In genomic region chr10:94255744-94256143, GRCm38 (mm10) we compare ENCODE assay signal across 28 mouse cellular contexts. TPM values are rescaled to one million over a fixed set of nuclear protein-coding genes. Genes with fewer than 3 reads are reported as not detected.
DNase-seq lines count a peak whose midpoint lies in the region; ATAC-seq lines count a peak whose summit lies in the region.
"Had no signal": no experiment of that assay in that cellular context is flagged by ENCODE, and none has a peak within 500 bp of the region (broad histone marks: within the 10 kb centered on the region; RNA-seq: fewer than 3 reads in every experiment).

No protein-coding gene starts in this region.

- 0 out of 2 replicates have a peak, but pooled peaks cover 3% of the 10 kb centered on the region for H3K4me1 ChIP-seq in kidney, embryonic 14.5 days (ENCODE audit: control insufficient read depth, insufficient read depth, low read length)
- H3K4me1 ChIP-seq in kidney, embryonic 16.5 days (ENCODE audit: insufficient read depth, low read length) = peaks cover 16% of the 10 kb centered on the region
- H3K4me1 ChIP-seq: embryonic facial prominence, embryonic 12.5 days; forebrain, embryonic 13.5 days; forebrain, embryonic 15.5 days had no signal

- WGBS in kidney, embryonic 14.5 days = 22% methylated on average over 6 of the region's 6 CpGs
- WGBS in kidney, embryonic 16.5 days = 22% methylated on average over 6 of the region's 6 CpGs

- H3K4me2 ChIP-seq in kidney, embryonic 14.5 days (replicated peaks; ENCODE audit: low read depth, low read length) = no peak overlapping the region
- no peak overlapping the region for H3K4me2 ChIP-seq in kidney, embryonic 16.5 days (replicated peaks; ENCODE audit: low read depth, low read length)
- H3K4me2 ChIP-seq: embryonic facial prominence, embryonic 12.5 days; forebrain, embryonic 13.5 days; forebrain, embryonic 15.5 days had no signal

- no peaks in the 10 kb centered on the region for H3K9me3 ChIP-seq in kidney, embryonic 14.5 days (ENCODE audit: control insufficient read depth, low read length)
- H3K9me3 ChIP-seq in kidney, embryonic 16.5 days (ENCODE audit: low read length) = no peaks in the 10 kb centered on the region
- H3K9me3 ChIP-seq: embryonic facial prominence, embryonic 10.5 days; embryonic facial prominence, embryonic 12.5 days; forebrain, embryonic 13.5 days; forebrain, embryonic 15.5 days; G1E had no signal

- H3K27me3 ChIP-seq in kidney, embryonic 14.5 days (ENCODE audit: control insufficient read depth, insufficient read depth, low read length) = no peaks in the 10 kb centered on the region
- no peaks in the 10 kb centered on the region for H3K27me3 ChIP-seq in kidney, embryonic 16.5 days (ENCODE audit: insufficient read depth, low read length)
- H3K27me3 ChIP-seq: CH12.LX; embryonic facial prominence, embryonic 12.5 days; forebrain, embryonic 13.5 days; forebrain, embryonic 15.5 days; Patski had no signal

- peak; percentile 83 for ATAC-seq in kidney, embryonic 14.5 days (ENCODE audit: low FRiP score, low TSS enrichment)
- ATAC-seq in kidney, embryonic 16.5 days (ENCODE audit: low FRiP score, low TSS enrichment) = peak; percentile 79
- ATAC-seq: activated CD4-positive, CD25-positive, alpha-beta regulatory T cell, adult 4 months; CD4-positive, CD25-positive, alpha-beta regulatory T cell, adult 4 months; forebrain, embryonic 13.5 days; forebrain, embryonic 15.5 days; Patski had no signal

- no peak overlapping the region for H3K9ac ChIP-seq in kidney, embryonic 14.5 days (ENCODE audit: low read depth, low read length)
- no peak overlapping the region for H3K9ac ChIP-seq in kidney, embryonic 16.5 days (replicated peaks; ENCODE audit: low read length)
- H3K9ac ChIP-seq: embryonic facial prominence, embryonic 12.5 days; forebrain, embryonic 13.5 days; forebrain, embryonic 15.5 days had no signal

- H3K36me3 ChIP-seq in kidney, embryonic 14.5 days (ENCODE audit: control insufficient read depth, insufficient read depth, low read length) = no peaks in the 10 kb centered on the region
- H3K36me3 ChIP-seq in kidney, embryonic 16.5 days (ENCODE audit: insufficient read depth, low read length) = no peaks in the 10 kb centered on the region
- H3K36me3 ChIP-seq: embryonic facial prominence, embryonic 10.5 days; embryonic facial prominence, embryonic 12.5 days; forebrain, embryonic 15.5 days; G1E had no signal

- H3K4me3 ChIP-seq in kidney, embryonic 14.5 days (ENCODE audit: low read length) = no peak overlapping the region
- no peak overlapping the region for H3K4me3 ChIP-seq in kidney, embryonic 16.5 days (ENCODE audit: low read length)
- H3K4me3 ChIP-seq: embryonic facial prominence, embryonic 10.5 days; embryonic facial prominence, embryonic 12.5 days; forebrain, embryonic 13.5 days; forebrain, embryonic 15.5 days had no signal

- peak; percentile 72 for DNase-seq in heart, adult 11 months
- DNase-seq in heart, adult 8-10 months (ENCODE audit: low spot score) = no peak
- no peak for DNase-seq in kidney, adult 8-10 months
- DNase-seq in kidney, postnatal 10 days = no peak
- DNase-seq: adrenal gland, adult 8-10 months; adrenal gland, postnatal 14 days; adrenal gland, postnatal 36 days; B cell, adult 2 months; cerebellum, adult 11-12 months; cerebellum, adult 2 months; cerebellum, adult 9-10 months; cerebellum, postnatal 10 days; cerebellum, postnatal 25 days had no signal

- H3K27ac ChIP-seq in kidney, embryonic 14.5 days (ENCODE audit: low read depth, low read length) = no peak overlapping the region
- H3K27ac ChIP-seq in kidney, embryonic 16.5 days (ENCODE audit: low read length) = no peak overlapping the region; the same call in 1 of the 2 replicates
- H3K27ac ChIP-seq: embryonic facial prominence, embryonic 10.5 days; embryonic facial prominence, embryonic 12.5 days; forebrain, embryonic 13.5 days; forebrain, embryonic 15.5 days had no signal

RNA-seq across cellular contexts. Expression of gene Gm4792, which starts 42.8 kb away (rescaled TPM):
- total RNA-seq in heart, adult 8-10 months (2022) = not detected
- polyA plus RNA-seq in kidney, embryonic 14.5 days (2014; fragmentation: Nextera tagmentation; extraction: Ambion mirVana) = not detected in 2 replicates
- polyA plus RNA-seq in kidney, embryonic 16.5 days (2015; fragmentation: Nextera tagmentation; extraction: Ambion mirVana) = not detected in 2 replicates
- total RNA-seq: adrenal gland, adult 18-20 months; adrenal gland, adult 8-10 months; adrenal gland, postnatal 14 days; adrenal gland, postnatal 36 days; CH12.LX; G1E had no signal
- polyA plus RNA-seq: activated CD4-positive, CD25-positive, alpha-beta regulatory T cell, adult 4 months; CD4-positive, CD25-positive, alpha-beta regulatory T cell, adult 4 months; cerebellum, adult 2 months; cortical plate, adult 2 months; embryonic facial prominence, embryonic 10.5 days; embryonic facial prominence, embryonic 12.5 days; embryonic facial prominence, embryonic 14.5 days; forebrain, embryonic 11.5 days; G1E; Patski had no signal

RNA-seq across cellular contexts. Expression of gene Tmcc3, which starts 56.0 kb away (rescaled TPM):
- total RNA-seq in heart, adult 8-10 months (2022) = 10 to 100 TPM; 28.1 to 32.2 (median 29.6) TPM
- 4.0 and 7.2 TPM in 2 replicates for polyA plus RNA-seq in kidney, embryonic 14.5 days (2014; fragmentation: Nextera tagmentation; extraction: Ambion mirVana)
- 8.0 and 9.2 TPM in 2 replicates for polyA plus RNA-seq in kidney, embryonic 16.5 days (2015; fragmentation: Nextera tagmentation; extraction: Ambion mirVana)

RNA-seq across cellular contexts. Expression of gene Ndufa12, which starts 57.2 kb away (rescaled TPM):
- total RNA-seq in heart, adult 8-10 months (2022) = 100 to 1,000 TPM; 725 to 883 (median 802) TPM
- 526 and 667 TPM in 2 replicates for polyA plus RNA-seq in kidney, embryonic 14.5 days (2014; fragmentation: Nextera tagmentation; extraction: Ambion mirVana)
- 389 and 424 TPM in 2 replicates for polyA plus RNA-seq in kidney, embryonic 16.5 days (2015; fragmentation: Nextera tagmentation; extraction: Ambion mirVana)
